Mouse (Mus musculus) embryonic facial prominence, embryonic 15.5 days (tissue): ENCODE data around the gene Fgf3. TPM values are rescaled to one million over a fixed set of nuclear protein-coding genes. Genes with fewer than 3 reads are reported as not detected.

Experiments
- ATAC-seq: fragments of 200-750 bp; cut with Nextera tagmentation; 2 replicates; pipeline ENCODE4 v1.8.0; 2017; ENCODE audit warnings: low read depth, moderate TSS enrichment; ENCODE audit not compliant: insufficient number of reproducible peaks, low FRiP score, low TSS enrichment
- H3K27ac ChIP-seq: fragments of 300-500 bp; sonication (generic); replicated peaks from 2 replicates; pipeline ENCODE4 v1.5.1; 2015; ENCODE audit warnings: mild to moderate bottlenecking, inconsistent platforms
- H3K27me3 ChIP-seq: fragments of 300-500 bp; sonication (generic); 2 replicates; pipeline ENCODE4 v1.6.1; 2015; ENCODE audit warnings: inconsistent platforms
- H3K36me3 ChIP-seq: fragments of 300-500 bp; sonication (generic); 2 replicates; pipeline ENCODE4 v1.6.1; 2015; ENCODE audit warnings: mild to moderate bottlenecking, inconsistent platforms
- H3K4me1 ChIP-seq: fragments of 300-500 bp; sonication (generic); 2 replicates; pipeline ENCODE4 v1.6.1; 2015; ENCODE audit warnings: inconsistent platforms
- H3K4me2 ChIP-seq: fragments of 300-500 bp; sonication (generic); replicated peaks from 2 replicates; pipeline ENCODE4 v1.6.1; 2015; ENCODE audit warnings: mild to moderate bottlenecking, inconsistent platforms
- H3K4me3 ChIP-seq: fragments of 300-500 bp; sonication (generic); replicated peaks from 2 replicates; pipeline ENCODE4 v1.5.1; 2015; ENCODE audit warnings: mild to moderate bottlenecking, inconsistent platforms
- H3K9ac ChIP-seq: fragments of 300-500 bp; sonication (generic); 2 replicates; pipeline ENCODE4 v1.6.1; 2015; ENCODE audit warnings: inconsistent platforms
- H3K9me3 ChIP-seq: fragments of 300-500 bp; sonication (generic); replicated peaks from 2 replicates; pipeline ENCODE4 v1.6.1; 2016; ENCODE audit warnings: inconsistent platforms
- WGBS: fragments of 180-500 bp; shearing (Covaris S2); methylation state at CpG from one replicate; pipeline ENCODE4 v1.1.7; 2015; 5-methylcytosine and 5-hydroxymethylcytosine counted together
- polyA plus RNA-seq: library from polyadenylated mRNA; unstranded; fragments of >200 nt; fragmentation: Nextera tagmentation; extraction: Ambion mirVana; gene quantifications from 2 replicates; pipeline ENCODE4 v1.2.1, GENCODE M21; 2015

Fgf3 gene
- polyA plus RNA-seq: 0.24 and 1.1 TPM in 2 replicates

- Histone ChIP-seq H3K27me3 (peaks cover 81% of the 10 kb centered on the region), H3K9ac (no peak within 1 kb of the TSS), H3K27ac (no peak within 1 kb of the TSS), H3K4me1 (peaks cover 21% of the 10 kb centered on the region), H3K4me3 (peak within 1 kb of the TSS; percentile 41), H3K4me2 (peak within 1 kb of the TSS; percentile 74), H3K36me3 (no peaks in the 10 kb centered on the region), H3K9me3 (no peaks in the 10 kb centered on the region)
- WGBS: 3% methylated on average over 41 of the region's 43 CpGs
- no peak for ATAC-seq
Observed at GRCm38 (mm10) chr7:144837891-144838488, at the start of gene Fgf3. TSS of gene Fgf3 (plus strand) at chr7:144838083.

- 47% methylated on average over 4 of the region's 4 CpGs for WGBS
- no peak overlapping the region for H3K27ac ChIP-seq
- ATAC-seq: peak; percentile 17; the same call in 1 of the 2 replicates
- no peaks in the 10 kb centered on the region for H3K27me3 ChIP-seq
- no peaks in the 10 kb centered on the region for H3K36me3 ChIP-seq
- H3K4me1 ChIP-seq: no peaks in the 10 kb centered on the region
- no peak overlapping the region for H3K4me2 ChIP-seq
- H3K4me3 ChIP-seq: no peak overlapping the region
- H3K9me3 ChIP-seq: no peaks in the 10 kb centered on the region
- H3K9ac ChIP-seq: no peak overlapping the region
Observed at GRCm38 (mm10) chr7:144788631-144789030, 49.3 kb upstream of the Fgf3 start.

GRCm38 (mm10) chr7:144789601-144790556, 48.0 kb upstream of the Fgf3 start:
- Histone ChIP-seq H3K4me1 (no peaks in the 10 kb centered on the region), H3K4me3 (peak overlapping the region; percentile 33), H3K9me3 (no peaks in the 10 kb centered on the region), H3K27me3 (no peaks in the 10 kb centered on the region), H3K36me3 (no peaks in the 10 kb centered on the region), H3K9ac (no peak overlapping the region), H3K27ac (no peak overlapping the region), H3K4me2 (peak overlapping the region; percentile 49)
- WGBS: 45% methylated on average over 36 of the region's 36 CpGs
- no peak for ATAC-seq

GRCm38 (mm10) chr7:144791426-144791825, 46.5 kb upstream of the Fgf3 start:
- 85% methylated on average over 7 of the region's 7 CpGs for WGBS
- H3K36me3 ChIP-seq: no peaks in the 10 kb centered on the region
- H3K27ac ChIP-seq: no peak overlapping the region
- no peaks in the 10 kb centered on the region for H3K27me3 ChIP-seq
- no peaks in the 10 kb centered on the region for H3K9me3 ChIP-seq
- H3K4me2 ChIP-seq: no peak overlapping the region
- no peak overlapping the region for H3K4me3 ChIP-seq
- H3K9ac ChIP-seq: no peak overlapping the region
- no peaks in the 10 kb centered on the region for H3K4me1 ChIP-seq
- no peak for ATAC-seq

- no peak overlapping the region for H3K4me2 ChIP-seq
- no peak overlapping the region for H3K9ac ChIP-seq
- H3K36me3 ChIP-seq: no peaks in the 10 kb centered on the region
- no peak overlapping the region for H3K27ac ChIP-seq
- H3K27me3 ChIP-seq: 0 out of 2 replicates have a peak, but pooled peaks cover 5% of the 10 kb centered on the region
- ATAC-seq: no peak
- H3K4me1 ChIP-seq: no peaks in the 10 kb centered on the region
- H3K9me3 ChIP-seq: no peaks in the 10 kb centered on the region
- H3K4me3 ChIP-seq: no peak overlapping the region
- 82% methylated on average over 10 of the region's 10 CpGs for WGBS
Observed at GRCm38 (mm10) chr7:144793296-144793695, 44.6 kb upstream of the Fgf3 start.

- WGBS: 74% methylated on average over 9 of the region's 9 CpGs
- Histone ChIP-seq H3K4me2 (no peak overlapping the region), H3K9me3 (no peaks in the 10 kb centered on the region)
Observed at GRCm38 (mm10) chr7:144795976-144796474, 41.9 kb upstream of the Fgf3 start.

GRCm38 (mm10) chr7:144796986-144797735, 40.7 kb upstream of the Fgf3 start:
- Histone ChIP-seq H3K4me3 (no peak overlapping the region), H3K4me1 (no peaks in the 10 kb centered on the region), H3K27me3 (peaks cover 5% of the 10 kb centered on the region; the same call in 1 of the 2 replicates), H3K4me2 (no peak overlapping the region), H3K36me3 (no peaks in the 10 kb centered on the region), H3K9ac (no peak overlapping the region), H3K27ac (no peak overlapping the region), H3K9me3 (no peaks in the 10 kb centered on the region)
- 43% methylated on average over 17 of the region's 17 CpGs for WGBS
- ATAC-seq: no peak

More at GRCm38 (mm10) chr7:144795976-144796474, 41.9 kb upstream of the Fgf3 start:
- no peak for ATAC-seq
- no peaks in the 10 kb centered on the region for H3K36me3 ChIP-seq
- no peak overlapping the region for H3K27ac ChIP-seq
- no peak overlapping the region for H3K9ac ChIP-seq
- no peak overlapping the region for H3K4me3 ChIP-seq
- peaks cover 5% of the 10 kb centered on the region; the same call in 1 of the 2 replicates for H3K27me3 ChIP-seq
- no peaks in the 10 kb centered on the region for H3K4me1 ChIP-seq

- no peak for ATAC-seq
- no peak overlapping the region for H3K27ac ChIP-seq
- no peaks in the 10 kb centered on the region for H3K9me3 ChIP-seq
- H3K4me3 ChIP-seq: no peak overlapping the region
- no peaks in the 10 kb centered on the region for H3K4me1 ChIP-seq
- no peaks in the 10 kb centered on the region for H3K36me3 ChIP-seq
- 38% methylated on average over 1 of the region's 1 CpGs for WGBS
- H3K9ac ChIP-seq: no peak overlapping the region
- no peak overlapping the region for H3K4me2 ChIP-seq
- H3K27me3 ChIP-seq: peaks cover 7% of the 10 kb centered on the region; the same call in 1 of the 2 replicates
Observed at GRCm38 (mm10) chr7:144798471-144798870, 39.4 kb upstream of the Fgf3 start.

- Histone ChIP-seq H3K36me3 (no peaks in the 10 kb centered on the region), H3K4me3 (no peak overlapping the region), H3K4me1 (no peaks in the 10 kb centered on the region), H3K27ac (no peak overlapping the region), H3K27me3 (peaks cover 7% of the 10 kb centered on the region; the same call in 1 of the 2 replicates), H3K4me2 (no peak overlapping the region), H3K9ac (no peak overlapping the region), H3K9me3 (no peaks in the 10 kb centered on the region)
- no peak for ATAC-seq
- WGBS: 57% methylated on average over 6 of the region's 6 CpGs
Observed at GRCm38 (mm10) chr7:144807036-144807435, 30.8 kb upstream of the Fgf3 start.

GRCm38 (mm10) chr7:144807976-144808577, 29.8 kb upstream of the Fgf3 start:
- H3K4me2 ChIP-seq: no peak overlapping the region
- H3K4me3 ChIP-seq: no peak overlapping the region
- H3K9me3 ChIP-seq: no peaks in the 10 kb centered on the region
- H3K27ac ChIP-seq: no peak overlapping the region
- no peak overlapping the region for H3K9ac ChIP-seq
- H3K36me3 ChIP-seq: no peaks in the 10 kb centered on the region
- H3K4me1 ChIP-seq: no peaks in the 10 kb centered on the region
- H3K27me3 ChIP-seq: peaks cover 6% of the 10 kb centered on the region; the same call in 1 of the 2 replicates
- 72% methylated on average over 4 of the region's 4 CpGs for WGBS
- ATAC-seq: no peak
